Mouse (Mus musculus): ENCODE data around the gene Cebpa.

Gene Cebpa

DNA sequence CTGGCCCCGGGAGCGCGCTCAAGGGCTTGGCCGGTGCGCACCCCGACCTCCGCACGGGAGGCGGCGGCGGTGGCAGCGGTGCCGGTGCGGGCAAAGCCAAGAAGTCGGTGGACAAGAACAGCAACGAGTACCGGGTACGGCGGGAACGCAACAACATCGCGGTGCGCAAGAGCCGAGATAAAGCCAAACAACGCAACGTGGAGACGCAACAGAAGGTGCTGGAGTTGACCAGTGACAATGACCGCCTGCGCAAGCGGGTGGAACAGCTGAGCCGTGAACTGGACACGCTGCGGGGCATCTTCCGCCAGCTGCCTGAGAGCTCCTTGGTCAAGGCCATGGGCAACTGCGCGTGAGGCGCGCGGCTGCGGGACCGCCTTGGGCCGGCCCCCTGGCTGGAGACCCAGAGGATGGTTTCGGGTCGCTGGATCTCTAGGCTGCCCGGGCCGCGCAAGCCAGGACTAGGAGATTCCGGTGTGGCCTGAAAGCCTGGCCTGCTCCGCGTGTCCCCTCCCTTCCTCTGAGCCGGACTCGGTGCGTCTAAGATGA is 1.1 kb downstream of the Cebpa start:
- CTCF ChIA-PET, result no interaction called here

DNA sequence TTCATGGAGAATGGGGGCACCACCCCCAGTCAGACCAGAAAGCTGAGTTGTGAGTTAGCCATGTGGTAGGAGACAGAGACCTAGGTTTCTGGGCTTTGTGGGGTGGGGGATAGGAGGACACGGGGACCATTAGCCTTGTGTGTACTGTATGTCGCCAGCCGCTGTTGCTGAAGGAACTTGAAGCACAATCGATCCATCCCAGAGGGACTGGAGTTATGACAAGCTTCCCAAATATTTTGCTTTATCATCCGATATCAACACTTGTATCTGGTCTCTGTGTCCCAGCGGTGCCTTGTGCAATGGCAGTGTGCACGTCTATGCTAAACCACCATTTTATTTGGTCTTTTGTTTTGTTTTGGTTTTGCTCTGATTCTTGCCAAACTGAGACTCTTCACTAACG is 2.1 kb downstream of the Cebpa start:
- CTCF ChIA-PET, result interaction anchor here (0.6 kb wide), 1 partner anchor 962 kb away, joined by 3 read pairs; no protein-coding TSS in a partner anchor

DNA sequence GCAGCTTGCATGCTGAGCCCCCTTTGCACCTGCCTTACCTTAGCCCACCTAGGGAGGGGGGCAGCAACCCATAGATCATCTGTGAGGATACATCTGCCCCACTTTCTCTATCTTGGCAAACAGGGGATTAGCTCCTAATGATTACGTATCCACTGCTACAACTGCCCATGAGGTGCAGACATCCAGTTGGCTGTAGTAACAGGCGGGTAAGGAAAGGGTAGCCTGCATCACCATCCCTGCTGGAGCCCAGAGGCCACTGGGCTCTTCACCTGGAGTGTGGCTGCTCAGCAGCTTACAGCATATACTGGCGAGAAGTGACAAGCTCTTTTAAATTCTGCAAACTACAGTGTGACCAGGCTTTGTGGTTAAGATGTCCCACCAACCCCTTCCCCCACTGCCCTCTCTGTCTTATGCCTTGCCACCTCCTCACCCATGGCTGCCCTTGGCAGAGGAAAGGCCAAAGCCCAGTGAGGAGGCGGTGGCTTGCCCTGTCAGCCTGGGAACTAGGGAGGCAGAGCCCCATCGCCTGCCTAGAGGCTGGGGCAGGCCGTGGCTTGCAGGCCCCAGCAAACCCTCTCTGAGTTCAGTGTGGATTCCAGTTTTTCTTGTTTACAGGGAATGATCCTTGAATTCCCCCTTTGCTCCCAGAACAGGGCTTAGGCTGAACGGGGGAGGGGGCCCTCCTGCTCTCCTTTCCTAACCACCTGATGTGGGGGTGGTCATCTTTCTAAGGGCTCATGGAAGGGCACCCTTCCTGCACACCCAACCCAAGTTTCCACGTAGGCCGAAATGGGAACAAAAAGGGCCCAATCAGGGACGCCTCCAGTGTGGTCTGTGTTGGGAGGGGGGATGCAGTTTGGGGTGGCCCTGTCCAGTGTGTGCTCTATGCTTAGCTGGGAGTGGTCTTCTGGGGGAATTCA is 3.6 kb downstream of the Cebpa start:
- CTCF ChIA-PET, result interaction anchor here (0.8 kb wide), 1 partner anchor 153 kb away, joined by 14 read pairs; no protein-coding TSS in a partner anchor

DNA sequence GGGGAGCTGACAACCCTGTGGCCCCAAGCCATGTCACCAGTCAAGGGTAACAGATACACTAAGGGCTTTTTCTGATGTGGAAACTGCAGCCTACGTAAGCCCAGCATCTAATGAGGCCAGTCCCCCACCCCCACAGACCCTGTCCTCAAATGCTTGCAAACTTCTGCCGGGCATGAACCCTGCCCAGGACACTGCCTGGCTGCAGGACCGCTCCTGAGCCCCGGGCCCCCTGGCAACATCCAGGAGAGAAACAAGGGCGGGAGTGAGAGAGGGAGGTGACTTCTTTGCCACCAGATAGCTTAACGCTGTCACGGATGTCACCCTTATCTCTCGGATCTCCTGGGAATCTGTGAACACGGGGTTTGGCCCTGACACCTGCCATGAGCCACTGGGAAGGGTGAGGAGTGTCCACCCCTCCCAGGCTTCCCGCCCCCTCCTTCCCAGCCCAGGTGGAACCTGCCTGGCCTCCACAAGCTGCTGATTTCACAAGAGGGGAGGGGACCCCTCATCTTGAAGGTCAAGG is 4.4 kb downstream of the Cebpa start:
- CTCF ChIA-PET, result no interaction called here

DNA sequence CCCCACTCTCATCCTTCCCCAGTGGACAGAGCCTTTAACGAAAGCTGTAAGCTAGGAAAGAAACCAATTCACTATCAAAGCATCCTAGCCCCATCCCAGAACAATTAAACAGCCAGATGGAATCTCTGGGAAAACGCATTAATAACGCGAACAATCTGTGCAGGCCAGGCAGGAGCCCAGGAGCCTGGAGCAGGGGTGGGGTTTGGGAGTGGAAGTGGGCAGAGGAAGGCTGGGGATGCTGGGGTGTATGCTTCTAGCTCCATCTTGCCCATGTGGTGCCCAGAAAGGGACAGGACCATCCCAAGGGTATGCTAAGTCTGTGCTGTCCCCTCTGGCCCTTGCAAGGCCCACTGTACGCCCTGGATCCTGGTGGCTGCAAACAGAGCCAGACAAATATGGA is 5.1 kb downstream of the Cebpa start:
- CTCF ChIA-PET, result no interaction called here

DNA sequence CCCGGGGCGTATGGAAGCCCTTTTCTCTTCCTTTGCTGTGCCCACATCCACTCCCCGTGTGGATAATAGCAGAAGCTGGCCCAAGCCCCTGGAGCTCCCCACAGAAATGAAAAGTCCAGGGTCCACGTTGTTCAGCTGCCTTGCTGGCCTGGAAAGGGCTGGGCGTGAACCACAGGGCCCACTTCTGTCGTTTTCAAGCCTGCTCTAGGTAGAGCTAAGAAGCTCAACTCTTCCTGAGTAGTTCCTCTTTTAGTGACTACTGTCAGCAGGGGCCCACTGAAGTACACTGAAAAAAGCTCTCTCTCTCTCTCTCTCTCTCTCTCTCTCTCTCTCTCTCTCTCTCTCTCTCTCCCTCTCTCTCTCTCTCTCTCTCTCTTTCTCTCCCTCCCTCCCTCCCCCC is 5.7 kb downstream of the Cebpa start:
- CTCF ChIA-PET, result no interaction called here

DNA sequence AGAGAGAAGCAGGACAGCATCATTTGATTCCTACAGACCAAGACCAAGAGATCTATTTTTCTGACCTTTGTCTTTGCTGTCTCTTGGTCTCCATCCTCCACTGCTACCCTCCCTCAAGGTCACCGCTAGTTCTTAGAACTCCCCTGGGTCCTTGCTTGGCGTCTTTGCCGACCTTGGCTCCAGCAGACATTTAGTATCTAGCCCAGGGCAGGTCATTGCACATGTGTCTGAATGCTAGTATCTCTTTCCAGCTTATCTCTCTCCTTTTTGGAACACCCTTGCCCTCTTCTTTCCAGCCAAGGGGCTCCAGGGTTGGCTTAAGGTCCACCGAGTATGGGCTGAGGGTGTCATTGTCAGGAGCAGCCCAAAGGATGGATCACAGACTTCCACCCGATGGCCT is 6.9 kb downstream of the Cebpa start:
- CTCF ChIA-PET, result no interaction called here

DNA sequence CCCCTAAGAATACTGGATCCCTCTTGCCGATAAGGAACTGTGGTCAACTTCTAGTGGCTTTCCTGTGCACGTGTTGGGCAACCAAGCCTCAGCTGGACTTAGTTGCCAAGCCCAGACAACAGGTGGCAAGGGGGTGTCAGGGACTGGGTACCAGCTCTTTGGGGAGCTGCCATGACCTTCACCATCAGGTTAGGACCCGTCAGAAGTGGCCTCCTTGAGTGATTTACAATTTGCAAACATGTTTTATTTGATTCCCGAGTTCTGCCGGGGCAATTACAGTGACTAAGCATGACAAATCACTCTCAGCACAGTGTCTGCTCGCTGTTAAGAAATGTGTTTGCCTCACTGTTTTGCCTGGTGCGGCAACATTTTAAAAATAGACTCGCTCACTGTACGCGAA is 7.9 kb downstream of the Cebpa start:
- CTCF ChIA-PET, result no interaction called here

DNA sequence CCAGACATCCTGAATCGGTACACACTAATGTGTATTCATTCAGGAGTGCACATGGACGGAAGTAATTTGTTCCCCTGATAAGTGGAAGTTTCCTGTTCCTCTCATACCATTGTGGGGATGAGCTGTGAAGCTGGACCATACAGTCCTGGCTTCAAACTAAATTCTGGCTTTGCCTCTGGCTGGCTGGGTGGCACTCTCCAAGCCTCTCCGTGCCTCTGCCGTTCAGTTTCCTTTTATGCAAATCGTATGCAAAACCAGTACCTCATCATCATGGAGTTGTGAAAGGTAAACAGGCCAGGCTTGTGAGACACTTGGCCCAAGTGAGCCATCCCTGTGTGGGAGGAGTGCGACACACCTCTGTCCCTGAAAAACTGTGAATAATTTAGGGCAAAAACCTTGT is 8.6 kb downstream of the Cebpa start:
- CTCF ChIA-PET, result no interaction called here

DNA sequence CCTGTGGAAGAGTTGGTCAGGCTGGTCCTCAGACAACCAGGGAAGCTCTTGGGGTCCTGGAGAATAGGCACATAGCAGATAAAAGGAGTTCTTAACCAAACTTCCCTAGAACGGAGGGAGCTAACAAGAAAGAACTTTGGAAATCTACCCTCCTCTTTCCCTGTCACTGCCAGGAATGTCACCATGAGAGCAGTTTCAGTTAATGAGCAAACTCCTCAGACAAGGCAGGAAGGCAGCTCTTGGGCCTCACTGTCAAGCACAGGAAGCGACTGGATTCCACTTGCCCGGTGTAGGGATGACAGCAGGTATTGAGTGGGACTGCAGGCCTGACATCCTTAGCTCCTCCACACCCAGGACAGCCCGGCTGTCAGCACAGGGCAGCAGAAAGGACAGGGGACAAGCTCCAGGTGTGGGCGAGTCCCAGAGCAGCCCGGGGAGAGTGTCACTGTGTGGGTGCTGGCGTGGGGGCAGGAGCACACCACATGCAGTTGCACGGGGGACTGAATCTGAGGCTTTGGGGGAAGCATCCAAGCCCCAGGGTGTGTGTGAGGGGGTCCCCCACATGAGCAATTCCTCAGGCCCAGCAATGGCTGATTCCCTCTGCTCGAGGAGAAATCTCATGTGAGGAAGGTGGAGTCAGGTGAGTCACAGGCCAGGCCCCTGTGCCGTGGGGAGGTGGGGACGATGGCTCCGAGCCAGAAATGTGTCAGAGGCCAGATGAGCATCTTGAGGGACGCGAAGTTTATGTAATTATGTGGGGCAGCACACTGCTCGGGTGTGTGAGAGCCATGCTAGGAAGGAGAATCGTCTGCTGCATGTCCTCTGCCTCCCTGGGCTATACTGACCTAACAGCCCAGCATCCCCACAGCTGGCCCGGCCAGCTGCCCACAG is 9.8 kb downstream of the Cebpa start:
- CTCF ChIA-PET, result interaction anchor here (0.7 kb wide), 1 partner anchor 77 kb away, joined by 3 read pairs; no protein-coding TSS in a partner anchor

DNA sequence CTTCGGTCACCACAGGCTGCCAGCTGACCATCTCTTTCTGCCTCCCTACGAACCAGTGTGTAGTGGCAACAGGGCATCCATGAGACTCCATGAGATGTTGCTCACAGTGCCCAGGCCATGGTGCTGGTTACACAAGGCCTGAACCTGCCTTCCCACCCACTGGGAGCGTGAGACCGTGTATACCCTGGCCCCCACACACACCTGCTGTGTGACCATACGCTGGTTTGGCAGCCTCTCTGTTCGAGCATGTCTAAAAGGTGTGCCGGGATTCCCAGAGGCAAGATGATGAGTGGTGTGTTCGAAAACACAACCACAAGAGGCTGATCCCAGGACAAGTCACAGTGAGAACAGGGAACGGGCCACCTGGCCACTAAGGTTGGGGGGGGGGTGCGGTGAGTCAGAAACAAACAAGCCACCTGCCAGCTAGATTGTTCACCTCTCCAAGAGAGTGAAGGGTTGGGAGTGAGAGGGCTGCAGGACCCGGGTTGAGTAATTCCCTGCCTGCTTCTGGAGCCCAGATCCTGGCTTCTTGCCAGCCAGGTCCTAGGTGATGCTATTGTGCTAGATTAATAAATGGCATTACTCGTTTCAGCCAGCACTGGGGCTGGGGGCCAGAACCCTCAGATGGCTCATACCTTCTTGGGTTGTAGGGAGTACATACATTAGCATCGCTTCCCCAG is 11.1 kb downstream of the Cebpa start:
- CTCF ChIA-PET, result no interaction called here

DNA sequence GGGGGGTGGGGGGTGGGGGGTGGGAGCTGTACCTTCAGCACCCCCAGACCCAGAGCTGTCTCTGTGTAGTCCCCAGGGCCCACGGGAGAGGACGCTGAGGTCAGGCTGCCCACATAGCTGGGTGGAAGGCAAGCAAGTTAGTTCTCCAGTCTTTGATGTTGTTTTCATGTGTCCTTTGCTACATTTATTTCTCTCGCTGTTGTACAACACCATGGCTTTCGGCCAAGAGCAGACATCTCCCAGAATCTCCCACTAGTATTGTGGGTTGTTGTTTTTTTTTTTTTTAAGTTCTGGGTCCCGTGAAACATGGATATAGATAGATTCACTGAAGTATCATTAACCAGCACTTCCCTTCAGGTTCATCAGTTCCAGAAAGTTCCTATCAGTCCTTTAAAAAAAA is 11.8 kb downstream of the Cebpa start:
- CTCF ChIA-PET, result no interaction called here

DNA sequence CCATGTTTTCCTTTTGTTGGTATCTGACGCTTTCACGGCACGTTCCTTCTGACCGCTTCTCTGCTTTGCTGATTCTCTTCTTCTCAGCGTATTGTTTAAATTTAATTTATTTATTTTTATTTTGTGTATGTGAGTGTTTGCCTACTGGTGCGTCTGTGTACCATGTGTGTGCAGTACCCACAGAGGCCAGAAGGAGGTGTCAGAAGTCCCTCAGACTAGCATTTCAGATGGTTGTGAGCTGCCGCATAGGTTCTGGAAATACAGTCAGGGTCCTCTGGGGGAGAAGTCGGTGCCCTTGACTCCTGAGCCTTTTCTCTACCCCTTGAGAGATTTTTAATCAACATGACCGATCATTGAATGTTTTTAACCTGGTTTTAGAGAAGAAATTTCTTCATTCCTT is 12.5 kb downstream of the Cebpa start:
- CTCF ChIA-PET, result no interaction called here

DNA sequence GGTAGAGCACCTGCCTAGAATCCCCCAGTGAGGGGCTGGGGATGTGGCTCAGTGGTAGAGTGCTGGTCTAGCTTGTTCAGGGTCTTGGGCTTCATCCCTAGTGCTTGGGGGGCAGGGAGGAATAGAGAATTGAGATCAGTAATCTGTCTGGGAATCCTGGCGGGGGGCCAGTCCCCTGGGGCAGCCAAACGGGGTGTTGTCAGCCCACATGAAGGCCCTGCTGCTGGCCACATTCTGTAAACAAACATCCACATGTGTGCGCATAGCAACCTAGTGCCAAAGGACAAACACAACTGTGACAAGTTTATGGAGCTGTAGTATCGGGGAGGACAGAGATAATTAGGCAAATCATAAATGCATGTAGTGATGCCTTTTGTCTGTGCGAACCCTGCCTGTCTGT is 15.5 kb downstream of the Cebpa start:
- CTCF ChIA-PET, result no interaction called here

DNA sequence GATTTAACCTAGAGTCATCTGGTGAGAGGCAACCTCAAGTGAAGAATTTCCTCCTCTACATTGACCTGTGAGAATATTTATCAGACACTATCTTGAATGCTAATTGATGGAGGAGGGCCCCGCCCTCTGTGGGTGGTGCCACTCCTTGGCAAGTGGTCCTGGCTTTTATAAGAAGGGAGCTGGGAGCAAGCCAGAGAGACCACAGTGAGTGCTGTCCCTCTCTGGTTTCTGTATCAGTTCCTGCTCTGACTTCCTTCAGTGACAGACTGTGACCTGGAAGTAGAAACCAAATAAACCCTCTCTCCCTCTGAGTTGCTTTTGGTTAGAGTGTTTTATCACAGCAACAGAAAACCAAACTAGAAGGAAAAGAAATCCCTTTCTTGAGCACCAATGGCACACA is 18.4 kb downstream of the Cebpa start:
- CTCF ChIA-PET, result no interaction called here

DNA sequence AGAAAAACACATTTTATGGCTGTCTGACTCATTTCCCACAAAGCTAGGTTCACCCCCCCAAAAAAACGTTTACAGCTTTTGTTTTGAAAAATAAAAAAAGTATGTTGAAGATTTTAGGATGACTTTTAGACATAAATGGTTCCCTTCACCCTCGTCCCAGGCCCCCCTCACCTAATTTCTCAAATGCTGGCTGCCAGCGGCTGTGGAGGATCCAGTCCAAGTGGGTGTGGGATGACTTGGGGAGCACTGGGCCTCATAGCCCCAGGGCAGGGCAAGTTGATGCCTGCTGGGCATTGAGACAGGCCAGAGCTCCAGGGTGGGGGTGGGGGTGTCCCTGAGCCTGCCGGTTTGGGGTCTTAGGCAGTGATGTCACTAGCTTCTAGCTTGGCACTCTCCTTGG is 19.4 kb downstream of the Cebpa start:
- CTCF ChIA-PET, result no interaction called here

DNA sequence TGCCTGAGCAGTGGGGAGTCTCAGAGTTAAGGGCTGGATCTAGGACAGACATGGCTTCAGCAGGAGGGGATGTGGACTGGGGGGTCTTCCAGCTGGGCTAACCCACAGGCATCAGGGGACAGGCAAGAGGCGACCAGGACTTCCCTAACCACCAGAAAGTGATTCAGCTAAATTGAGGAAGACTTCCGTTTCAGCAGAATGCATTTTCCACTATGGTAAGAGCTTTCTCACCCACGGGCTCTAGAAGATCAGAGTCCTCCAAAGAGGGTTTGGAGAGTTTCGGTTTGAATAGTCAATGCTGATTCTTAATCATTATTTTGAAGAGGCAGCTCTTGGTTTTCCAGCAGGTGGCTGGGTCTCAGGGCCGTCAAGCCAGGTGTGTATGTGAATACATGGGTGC is 20.8 kb downstream of the Cebpa start:
- CTCF ChIA-PET, result no interaction called here

DNA sequence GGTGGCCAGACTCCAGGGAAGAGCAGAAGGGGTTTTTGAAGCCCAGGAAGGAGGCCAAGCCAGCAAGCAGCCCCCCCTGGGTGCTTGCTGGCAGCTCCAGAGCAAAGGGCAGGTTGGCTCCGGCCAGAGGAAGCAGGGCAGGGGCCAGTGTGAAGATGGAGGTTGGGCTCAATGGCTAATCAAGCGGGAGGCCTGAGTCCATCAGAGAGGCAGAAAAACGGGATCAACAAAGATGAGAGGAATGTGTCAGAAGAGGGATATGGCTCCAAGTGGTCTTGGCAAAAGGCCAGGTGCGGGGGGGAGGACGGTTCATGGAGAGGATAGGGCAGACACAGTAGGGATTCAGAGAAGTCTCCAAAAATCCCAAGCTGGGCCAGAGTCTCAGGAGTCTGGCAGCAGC is 22.4 kb downstream of the Cebpa start:
- CTCF ChIA-PET, result no interaction called here

DNA sequence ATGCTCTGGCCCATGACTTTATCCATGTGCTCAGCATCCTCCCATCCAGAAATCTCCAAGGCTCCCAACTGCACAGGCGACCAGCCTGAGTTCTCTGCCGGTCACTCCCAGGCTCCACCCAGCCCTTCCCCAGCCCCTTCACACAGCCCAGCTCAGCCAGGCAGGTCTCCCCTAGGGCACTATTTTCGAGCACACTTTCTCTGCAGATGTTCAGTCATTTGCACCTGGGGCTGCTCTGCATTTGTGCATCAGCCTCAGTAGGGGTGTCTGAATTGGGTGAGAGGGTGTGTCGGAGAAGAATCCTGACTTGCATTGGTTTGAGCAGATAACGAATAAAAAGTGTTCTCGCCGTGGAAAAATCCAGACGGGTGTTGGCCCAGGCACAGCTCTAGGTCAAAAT is 23.4 kb downstream of the Cebpa start:
- CTCF ChIA-PET, result no interaction called here

DNA sequence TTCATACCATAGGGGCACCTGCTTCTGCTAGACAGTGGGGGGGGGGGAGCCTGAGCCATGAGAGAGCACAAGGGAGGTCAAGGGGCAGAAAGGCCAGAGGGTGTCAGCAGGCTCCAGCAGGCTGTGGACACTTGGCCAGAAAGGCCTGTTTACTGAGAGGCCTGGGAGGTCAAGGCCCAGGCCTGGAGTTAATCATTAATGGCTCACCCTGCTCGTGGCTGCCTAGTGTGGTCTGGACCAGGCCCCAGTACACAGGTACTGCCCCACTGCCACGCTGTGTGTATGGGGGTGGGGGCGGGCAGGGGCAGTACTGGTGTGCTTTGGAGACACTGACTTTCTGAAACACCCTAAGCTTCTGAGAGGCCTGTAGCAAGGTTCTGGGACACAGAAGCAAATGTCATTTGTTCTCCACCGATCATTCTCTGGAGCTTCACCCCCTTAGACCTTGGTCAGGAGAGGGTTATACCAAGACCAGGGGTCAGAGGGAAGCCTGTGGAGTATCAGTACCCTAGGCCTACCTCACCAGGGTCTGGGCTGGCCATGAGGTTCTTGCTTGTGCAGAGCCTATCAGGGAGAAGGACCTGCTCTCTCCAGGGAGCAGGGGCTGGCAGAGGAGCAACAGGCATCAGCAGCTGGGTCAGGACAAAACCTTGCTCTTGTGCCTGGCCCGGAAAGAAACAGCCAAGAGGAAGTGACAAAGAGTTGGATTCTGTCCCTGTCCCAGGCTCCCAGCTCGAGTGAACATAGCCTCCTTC is 24.9 kb downstream of the Cebpa start:
- CTCF ChIA-PET, result no interaction called here

DNA sequence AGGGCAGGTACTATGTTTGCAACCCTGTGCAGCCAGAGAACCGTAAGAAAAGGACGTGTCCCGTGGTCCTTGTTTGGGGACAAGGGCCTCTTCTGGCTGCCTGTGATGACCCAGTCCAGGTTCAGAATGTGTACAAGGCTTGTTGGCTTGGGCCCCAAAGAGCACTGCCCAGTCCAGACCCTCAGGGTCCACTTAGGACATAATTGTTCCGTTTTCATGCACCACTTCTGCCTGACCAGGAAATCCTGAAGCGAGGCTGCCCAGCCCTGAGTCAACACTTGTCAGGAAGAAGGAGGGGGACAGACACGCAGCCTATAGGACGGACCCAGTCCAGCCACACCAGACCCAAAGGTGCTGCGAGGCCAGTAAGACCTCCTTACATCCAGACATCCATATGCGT is 26.0 kb downstream of the Cebpa start:
- CTCF ChIA-PET, result no interaction called here
